Mouse (Mus musculus): ENCODE measurements around the gene Cacnb4.

DNA sequence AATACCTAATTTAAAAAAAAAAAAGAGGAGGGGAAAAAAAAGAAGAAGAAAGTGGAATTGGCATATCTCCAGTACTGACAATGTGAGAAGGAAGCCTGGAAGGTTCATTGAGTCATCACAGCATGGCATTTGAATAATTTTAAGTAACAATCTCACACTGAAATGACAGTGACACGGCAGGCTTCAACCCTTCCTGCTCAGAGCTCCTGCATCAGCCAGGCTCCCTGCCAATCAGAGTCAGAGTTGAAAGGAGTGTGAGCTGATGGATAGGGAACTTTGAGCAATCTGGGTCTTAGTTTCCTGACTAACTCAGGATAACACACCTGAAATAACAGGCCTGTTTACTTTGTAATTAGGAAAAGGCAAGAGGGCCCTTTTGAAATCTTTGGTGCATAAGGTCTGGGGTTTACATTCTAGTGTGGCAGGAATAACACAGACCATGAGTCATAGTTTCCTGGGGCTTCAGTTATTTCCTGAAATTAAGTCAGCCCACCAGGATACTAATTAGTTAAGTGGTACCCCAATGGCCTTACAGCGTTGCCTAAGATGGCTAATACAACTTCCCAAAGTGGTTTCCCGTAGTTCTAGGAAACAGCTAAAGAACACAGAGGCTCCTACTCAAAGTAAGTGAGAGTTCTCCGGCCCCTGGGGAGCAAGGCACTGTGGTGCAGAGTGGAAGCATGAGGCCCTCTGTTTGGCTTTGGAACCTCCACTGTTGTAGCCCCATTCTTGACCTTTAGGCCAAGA is 204.9 kb downstream of the Cacnb4 start:
- TF ChIP-seq POLR2A (IDR thresholded peaks at IDR 0.05; ENCODE audit: insufficient read depth, low read depth, low read length) (no peak), CTCF (IDR thresholded peaks at IDR 0.05) (no peak), EP300 (IDR thresholded peaks at IDR 0.05; ENCODE audit: insufficient read depth, low read depth, low read length) (no peak)

Data from heart, adult 2 months (tissue).